Mouse (Mus musculus) liver, postnatal 0 days (tissue): ENCODE measurements around the gene Gga3. TPM values are rescaled to one million over a fixed set of nuclear protein-coding genes. Genes with fewer than 3 reads are reported as not detected.

Source experiments
- ATAC-seq: fragments of 200-750 bp; cut with Nextera tagmentation; 2 replicates; pipeline ENCODE4 v1.8.0; 2017; ENCODE audit warnings: mild to moderate bottlenecking, moderate library complexity
- DNase-seq: peaks from one replicate; pipeline ENCODE4 v3.0.0-alpha.2; 2016
- H3K27ac ChIP-seq: fragments of 300-500 bp; sonication (generic); 2 replicates; pipeline ENCODE4 v1.5.1; 2014; ENCODE audit warnings: antibody characterized with exemption, moderate library complexity, mild to moderate bottlenecking, low read depth
- H3K27me3 ChIP-seq: fragments of 300-500 bp; sonication (generic); 2 replicates; pipeline ENCODE4 v1.6.1; 2014; ENCODE audit warnings: low read length, control low read depth, mixed read lengths; ENCODE audit not compliant: insufficient read depth
- H3K36me3 ChIP-seq: fragments of 300-500 bp; sonication (generic); replicated peaks from 2 replicates; pipeline ENCODE4 v1.6.1; 2014; ENCODE audit warnings: mild to moderate bottlenecking, control low read depth, low read length, moderate library complexity, mixed read lengths; ENCODE audit not compliant: insufficient read depth
- H3K4me1 ChIP-seq: fragments of 300-500 bp; sonication (generic); 2 replicates; pipeline ENCODE4 v1.6.1; 2014; ENCODE audit warnings: antibody characterized with exemption, mild to moderate bottlenecking, control low read depth; ENCODE audit not compliant: insufficient read depth
- H3K4me2 ChIP-seq: fragments of 300-500 bp; sonication (generic); 2 replicates; pipeline ENCODE4 v1.6.1; 2014; ENCODE audit warnings: low read depth, mild to moderate bottlenecking, low read length, moderate library complexity, mixed read lengths
- H3K4me3 ChIP-seq: fragments of 300-500 bp; sonication (generic); 2 replicates; pipeline ENCODE4 v1.5.1; 2014; ENCODE audit warnings: low read depth, low read length
- H3K9ac ChIP-seq: fragments of 300-500 bp; sonication (generic); replicated peaks from 2 replicates; pipeline ENCODE4 v1.6.1; 2014; ENCODE audit warnings: mild to moderate bottlenecking, moderate library complexity
- H3K9me3 ChIP-seq: fragments of 300-500 bp; sonication (generic); 2 replicates; pipeline ENCODE4 v1.6.1; 2016; ENCODE audit warnings: mild to moderate bottlenecking, control low read depth, low read length, mixed read lengths
- CTCF ChIP-seq: sonication (generic); IDR thresholded peaks from 2 replicates; pipeline ENCODE4 v1.5.1; 2016; ENCODE audit warnings: antibody characterized with exemption, low read depth
- EP300 ChIP-seq: IDR thresholded peaks from 2 replicates; pipeline ENCODE4 v1.6.1; 2016; ENCODE audit warnings: antibody characterized with exemption, low read depth, mild to moderate bottlenecking
- WGBS: fragments of 180-500 bp; shearing (Covaris S2); extraction: QIAGEN DNeasy Blood & Tissue Kit; methylation state at CpG from one replicate; pipeline ENCODE4 v1.1.7; 2014; ENCODE audit not compliant: insufficient replicate concordance; 5-methylcytosine and 5-hydroxymethylcytosine counted together
- polyA plus RNA-seq: library from polyadenylated mRNA; unstranded; fragments of >200 nt; fragmentation: Nextera tagmentation; extraction: Ambion mirVana; gene quantifications from 2 replicates; pipeline ENCODE4 v1.2.1, GENCODE M21; 2015

Gene Gga3
- polyA plus RNA-seq, 1 experiment from 2014 or later = 3.5 TPM

DNA sequence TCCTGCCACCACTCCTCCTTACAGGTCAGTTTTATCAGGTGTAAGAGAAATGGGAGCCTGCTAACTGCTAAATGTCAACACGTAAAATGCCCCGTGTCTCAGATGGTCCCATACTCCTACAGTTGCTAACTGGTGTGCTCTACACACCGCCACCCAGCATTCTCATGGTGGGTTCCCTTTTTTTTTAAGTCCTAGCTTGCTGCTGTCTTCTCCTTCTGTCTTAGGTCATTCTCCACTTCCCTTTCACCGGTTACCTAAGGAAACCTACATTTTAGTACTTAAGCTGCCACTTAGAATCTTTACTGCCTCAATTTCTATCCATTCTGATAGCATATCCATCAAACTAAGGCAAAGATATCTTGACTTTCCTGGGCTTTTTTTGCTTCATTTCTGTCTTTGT lies 2.7 kb downstream of the Gga3 start:
- DNase-seq = no peak
- Histone ChIP-seq H3K27ac (0 out of 2 replicates have a peak overlapping the region, but pooled peaks have one; percentile 19), H3K27me3 (no peaks in the 10 kb centered on the region), H3K36me3 (peaks cover 18% of the 10 kb centered on the region; the same call in 1 of the 2 replicates), H3K9me3 (no peaks in the 10 kb centered on the region), H3K4me2 (no peak overlapping the region), H3K9ac (no peak overlapping the region), H3K4me1 (peaks cover 34% of the 10 kb centered on the region), H3K4me3 (no peak overlapping the region)
- 50% methylated on average over 4 of the region's 4 CpGs for whole genome bisulfite sequencing
- ATAC-seq = no peak
- no peak for TF ChIP-seq EP300
- no peak for TF ChIP-seq CTCF

DNA sequence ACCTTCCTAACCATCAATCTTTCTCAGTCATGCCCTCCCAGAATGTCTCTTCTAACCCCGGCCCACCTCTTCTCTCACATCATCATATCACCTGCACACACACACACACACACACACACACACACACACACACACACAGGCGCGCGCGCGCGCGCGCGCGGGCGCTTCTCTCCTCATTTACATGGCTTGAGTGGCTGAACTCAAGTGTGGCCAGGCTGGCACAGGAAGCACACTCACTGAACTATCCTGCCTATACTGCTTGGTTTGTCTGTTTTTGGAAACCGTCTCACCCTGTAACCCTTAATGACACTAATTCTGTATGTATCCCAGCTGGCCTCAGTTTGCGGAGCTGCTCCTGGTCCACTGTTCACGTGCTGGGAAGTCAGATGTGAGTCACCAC lies 3.1 kb downstream of the Gga3 start:
- ATAC-seq (no peak), DNase-seq (no peak)
- Histone ChIP-seq H3K4me1 (peaks cover 33% of the 10 kb centered on the region), H3K9ac (no peak overlapping the region), H3K9me3 (no peaks in the 10 kb centered on the region), H3K36me3 (peaks cover 14% of the 10 kb centered on the region; the same call in 1 of the 2 replicates), H3K4me3 (no peak overlapping the region), H3K27ac (0 out of 2 replicates have a peak overlapping the region, but pooled peaks have one; percentile 19), H3K27me3 (no peaks in the 10 kb centered on the region), H3K4me2 (no peak overlapping the region)
- TF ChIP-seq CTCF (no peak), EP300 (no peak)
- WGBS = 87% methylated on average over 9 of the region's 15 CpGs

DNA sequence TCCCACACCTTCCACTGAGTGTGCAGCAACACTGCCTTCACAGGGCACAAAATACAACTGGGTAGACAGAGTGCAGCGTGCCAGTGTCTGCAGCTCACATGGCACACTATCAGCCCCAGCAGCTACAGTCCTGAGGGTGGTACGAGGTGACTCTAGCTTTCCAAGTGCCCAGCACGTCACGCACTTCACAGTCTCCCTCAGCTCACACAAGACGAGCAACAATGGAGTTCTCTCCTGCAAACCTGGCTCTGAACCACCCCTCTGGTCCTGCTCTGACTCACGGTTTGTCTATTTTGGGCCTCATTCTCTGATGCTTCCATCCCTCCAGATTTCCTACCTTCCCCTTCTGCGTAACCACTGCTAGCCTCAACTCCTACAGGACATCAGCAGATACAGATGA lies 4.1 kb downstream of the Gga3 start:
- no peaks in the 10 kb centered on the region for H3K9me3 ChIP-seq
- H3K36me3 ChIP-seq = peaks cover 14% of the 10 kb centered on the region; the same call in 1 of the 2 replicates
- H3K4me1 ChIP-seq = peaks cover 25% of the 10 kb centered on the region
- no peak overlapping the region for H3K27ac ChIP-seq
- no peak overlapping the region for H3K4me3 ChIP-seq
- TF ChIP-seq CTCF (no peak), EP300 (no peak)
- DNase-seq = no peak
- no peak overlapping the region for H3K9ac ChIP-seq
- WGBS = 80% methylated on average over 7 of the region's 7 CpGs
- H3K4me2 ChIP-seq = no peak overlapping the region
- no peak for ATAC-seq
- no peaks in the 10 kb centered on the region for H3K27me3 ChIP-seq

DNA sequence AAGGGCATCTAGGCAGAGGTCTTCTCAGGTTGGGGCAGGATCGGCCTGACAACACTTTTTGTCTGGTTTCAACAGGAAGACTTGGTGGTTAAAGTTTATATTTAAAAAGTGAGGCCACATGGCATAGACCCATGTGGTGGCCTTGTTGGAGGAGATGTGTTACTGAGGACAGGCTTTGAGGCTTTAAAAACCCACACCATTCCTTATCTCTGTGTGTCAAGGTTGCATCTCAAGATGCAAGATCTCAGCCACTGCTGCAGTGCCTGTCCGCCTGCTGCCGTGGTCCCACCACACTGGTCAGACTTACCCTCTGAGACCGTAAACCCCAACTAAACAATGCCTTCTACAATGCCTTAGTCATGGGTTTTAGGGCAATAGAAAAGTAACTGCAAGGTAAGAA lies 5.5 kb downstream of the Gga3 start:
- no peaks in the 10 kb centered on the region for H3K9me3 ChIP-seq
- H3K4me3 ChIP-seq = no peak overlapping the region
- H3K9ac ChIP-seq = no peak overlapping the region
- peaks cover 25% of the 10 kb centered on the region for H3K36me3 ChIP-seq
- peaks cover 22% of the 10 kb centered on the region for H3K4me1 ChIP-seq
- DNase-seq = no peak
- TF ChIP-seq EP300 (no peak), CTCF (no peak)
- H3K27me3 ChIP-seq = no peaks in the 10 kb centered on the region
- H3K27ac ChIP-seq = no peak overlapping the region
- 58% methylated on average over 4 of the region's 4 CpGs for WGBS
- H3K4me2 ChIP-seq = no peak overlapping the region
- ATAC-seq = no peak

DNA sequence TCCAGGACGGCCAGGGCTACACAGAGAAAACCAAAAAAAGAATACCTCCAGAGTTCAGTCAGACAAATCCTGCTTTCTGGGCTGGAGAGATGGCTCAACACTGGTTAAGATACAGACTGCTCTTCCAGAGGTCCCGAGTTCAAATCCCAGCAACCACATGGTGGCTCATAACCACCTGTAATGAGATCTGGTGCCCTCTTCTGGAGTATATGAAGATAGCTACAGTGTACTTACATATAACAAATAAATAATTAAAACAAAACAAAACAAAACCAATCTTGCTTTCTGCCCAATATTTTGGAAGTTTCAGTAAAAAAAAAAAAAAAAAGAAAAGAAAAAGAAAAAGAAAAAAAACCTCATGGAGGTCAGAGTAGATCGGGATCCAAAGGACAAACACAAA lies 8.6 kb downstream of the Gga3 start:
- ATAC-seq (no peak), DNase-seq (no peak)
- no peaks in the 10 kb centered on the region for H3K27me3 ChIP-seq
- no peak overlapping the region for H3K4me2 ChIP-seq
- 84% methylated on average over 3 of the region's 3 CpGs for WGBS
- TF ChIP-seq CTCF (peak; percentile 4; the same call in 1 of the 2 replicates), EP300 (no peak)
- no peaks in the 10 kb centered on the region for H3K9me3 ChIP-seq
- peaks cover 44% of the 10 kb centered on the region for H3K36me3 ChIP-seq
- H3K4me3 ChIP-seq = no peak overlapping the region
- no peak overlapping the region for H3K9ac ChIP-seq
- 0 out of 2 replicates have a peak, but pooled peaks cover 4% of the 10 kb centered on the region for H3K4me1 ChIP-seq
- no peak overlapping the region for H3K27ac ChIP-seq

DNA sequence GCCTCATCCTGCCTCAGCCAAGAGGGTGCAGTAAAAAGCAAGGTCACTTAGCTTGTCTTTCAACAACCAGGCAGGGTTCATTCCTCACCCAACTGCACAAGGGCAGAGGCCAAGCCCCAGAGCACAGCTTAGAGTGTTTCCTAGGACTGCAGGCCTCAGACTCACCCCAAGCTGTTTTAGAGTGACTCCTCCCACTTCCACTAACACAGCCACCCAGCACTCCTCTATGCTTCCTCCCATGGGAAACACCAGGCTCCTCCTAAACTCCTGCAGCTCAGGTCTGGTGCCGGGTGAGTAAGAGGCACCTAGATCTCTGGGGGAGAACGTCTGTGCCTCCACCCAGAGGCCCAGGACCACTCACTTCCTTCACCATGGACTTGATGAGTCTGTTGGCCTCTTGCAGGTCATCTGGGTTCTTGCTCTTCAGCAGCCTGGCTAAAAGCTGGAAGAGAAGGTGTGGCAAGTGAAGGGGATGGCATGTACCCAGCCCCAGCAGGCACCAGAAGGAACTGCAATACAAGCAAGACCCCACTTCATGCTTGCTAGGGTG lies 13.2 kb downstream of the Gga3 start:
- WGBS = 85% methylated on average over 2 of the region's 2 CpGs

More for the DNA sequence above, 13.2 kb downstream of the Gga3 start:
- peaks cover 79% of the 10 kb centered on the region for H3K36me3 ChIP-seq
- H3K27ac ChIP-seq = no peak overlapping the region
- no peak overlapping the region for H3K9ac ChIP-seq
- H3K9me3 ChIP-seq = no peaks in the 10 kb centered on the region
- H3K4me2 ChIP-seq = no peak overlapping the region
- no peaks in the 10 kb centered on the region for H3K4me1 ChIP-seq
- ATAC-seq = no peak
- no peaks in the 10 kb centered on the region for H3K27me3 ChIP-seq
- no peak for TF ChIP-seq CTCF
- TF ChIP-seq EP300 = no peak
- DNase-seq = no peak
- no peak overlapping the region for H3K4me3 ChIP-seq
